Mouse (Mus musculus): ENCODE results near the gene Akt3. TPM values are rescaled to one million over a fixed set of nuclear protein-coding genes. Genes with fewer than 3 reads are reported as not detected.

The Akt3 gene
- polyA plus RNA-seq, 1 experiment from 2014 or later: 0.37 TPM

DNA sequence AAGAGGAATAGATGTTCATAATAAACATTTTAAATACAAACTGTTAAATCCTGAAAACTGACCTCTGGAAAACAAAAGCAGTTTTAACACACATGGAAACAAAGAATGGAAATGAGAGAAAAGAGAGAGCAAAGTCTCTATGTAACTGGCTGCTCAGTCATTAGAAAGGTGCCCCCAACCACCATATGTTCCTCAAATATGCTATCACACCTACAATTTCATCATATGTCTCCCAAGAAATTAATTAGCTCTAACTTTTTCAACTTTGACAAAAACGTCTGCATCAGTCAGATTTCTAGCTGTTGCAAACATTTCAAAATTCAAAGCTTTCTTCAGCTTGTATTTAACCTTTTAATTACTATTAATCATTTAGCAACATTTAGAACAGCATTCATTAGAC, 59.0 kb downstream of the Akt3 start:
- Histone ChIP-seq H3K27me3 (ENCODE audit: control insufficient read depth, insufficient read depth, low read depth, low read length) (no peaks in the 10 kb centered on the region), H3K9ac (ENCODE audit: low read depth, low read length) (no peak overlapping the region), H3K4me3 (ENCODE audit: low read depth, low read length) (no peak overlapping the region), H3K9me3 (replicated peaks; ENCODE audit: control insufficient read depth, low read length) (no peaks in the 10 kb centered on the region), H3K4me2 (ENCODE audit: low read depth, low read length) (no peak overlapping the region), H3K36me3 (ENCODE audit: control insufficient read depth, insufficient read depth) (no peaks in the 10 kb centered on the region), H3K4me1 (ENCODE audit: control insufficient read depth, low read depth, low read length) (no peaks in the 10 kb centered on the region), H3K27ac (ENCODE audit: low read length) (no peak overlapping the region)
- no peak for ATAC-seq (ENCODE audit: low read depth)
- 33% methylated on average over 1 of the region's 1 CpGs for WGBS (ENCODE audit: insufficient replicate concordance)

DNA sequence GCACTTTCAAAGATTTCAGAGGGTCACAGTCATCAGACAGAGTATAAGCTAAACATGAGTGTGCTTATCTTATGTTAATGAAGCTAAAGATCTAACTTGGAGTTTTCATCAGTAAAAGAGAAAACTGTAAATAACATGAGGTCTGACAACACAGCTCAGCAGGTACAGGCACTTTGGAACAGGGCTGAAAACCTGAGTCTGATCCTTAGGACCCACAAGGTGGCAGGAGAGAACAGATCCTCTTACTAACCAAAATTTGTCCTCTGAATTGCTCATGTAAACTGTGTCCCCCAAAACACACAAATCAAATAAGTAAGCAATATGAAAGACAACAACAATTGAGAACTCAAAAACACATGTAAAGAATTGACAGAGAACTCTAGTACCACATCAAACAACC, 62.8 kb downstream of the Akt3 start:
- Histone ChIP-seq H3K4me3 (ENCODE audit: low read depth, low read length) (no peak overlapping the region), H3K4me2 (ENCODE audit: low read depth, low read length) (no peak overlapping the region), H3K9ac (ENCODE audit: low read depth, low read length) (no peak overlapping the region), H3K4me1 (ENCODE audit: control insufficient read depth, low read depth, low read length) (no peaks in the 10 kb centered on the region), H3K36me3 (ENCODE audit: control insufficient read depth, insufficient read depth) (no peaks in the 10 kb centered on the region), H3K27me3 (ENCODE audit: control insufficient read depth, insufficient read depth, low read depth, low read length) (no peaks in the 10 kb centered on the region), H3K27ac (ENCODE audit: low read length) (no peak overlapping the region), H3K9me3 (replicated peaks; ENCODE audit: control insufficient read depth, low read length) (no peaks in the 10 kb centered on the region)
- no peak for ATAC-seq (ENCODE audit: low read depth)

GRCm38 (mm10) chr1:177194324-177194723, 63.7 kb downstream of the Akt3 start:
- no peaks in the 10 kb centered on the region for H3K36me3 ChIP-seq (ENCODE audit: control insufficient read depth, insufficient read depth)
- H3K4me2 ChIP-seq (ENCODE audit: low read depth, low read length): no peak overlapping the region
- H3K27me3 ChIP-seq (ENCODE audit: control insufficient read depth, insufficient read depth, low read depth, low read length): no peaks in the 10 kb centered on the region
- ATAC-seq (ENCODE audit: low read depth): no peak
- no peak overlapping the region for H3K4me3 ChIP-seq (ENCODE audit: low read depth, low read length)
- H3K9ac ChIP-seq (ENCODE audit: low read depth, low read length): no peak overlapping the region
- H3K9me3 ChIP-seq (replicated peaks; ENCODE audit: control insufficient read depth, low read length): no peaks in the 10 kb centered on the region
- 24% methylated on average over 1 of the region's 1 CpGs for WGBS (ENCODE audit: insufficient replicate concordance)
- no peak overlapping the region for H3K27ac ChIP-seq (ENCODE audit: low read length)
- H3K4me1 ChIP-seq (ENCODE audit: control insufficient read depth, low read depth, low read length): no peaks in the 10 kb centered on the region

DNA sequence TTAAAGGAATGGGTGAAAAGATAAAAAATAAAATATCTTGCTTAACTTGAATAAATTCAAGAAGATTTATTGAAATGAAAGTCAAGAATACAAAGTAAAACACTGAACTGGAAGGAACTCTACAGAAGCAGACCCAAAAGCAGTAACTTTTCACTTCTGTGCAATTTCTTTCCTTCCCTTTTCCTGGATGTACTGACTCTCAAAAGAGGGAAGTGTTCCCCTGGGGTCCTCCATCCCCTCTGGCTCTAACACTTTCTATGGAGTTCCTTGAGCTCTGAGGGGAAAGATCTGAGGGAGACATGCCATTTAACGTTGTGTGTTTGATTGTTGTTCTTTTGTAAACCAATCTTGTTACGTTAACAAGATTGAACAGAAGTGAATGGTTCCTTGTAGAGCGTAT, 66.4 kb downstream of the Akt3 start:
- no peak for ATAC-seq (ENCODE audit: low read depth)
- Histone ChIP-seq H3K27ac (ENCODE audit: low read length) (no peak overlapping the region), H3K4me2 (ENCODE audit: low read depth, low read length) (no peak overlapping the region), H3K27me3 (ENCODE audit: control insufficient read depth, insufficient read depth, low read depth, low read length) (no peaks in the 10 kb centered on the region), H3K4me3 (ENCODE audit: low read depth, low read length) (no peak overlapping the region), H3K4me1 (ENCODE audit: control insufficient read depth, low read depth, low read length) (no peaks in the 10 kb centered on the region), H3K36me3 (ENCODE audit: control insufficient read depth, insufficient read depth) (no peaks in the 10 kb centered on the region), H3K9ac (ENCODE audit: low read depth, low read length) (no peak overlapping the region), H3K9me3 (replicated peaks; ENCODE audit: control insufficient read depth, low read length) (no peaks in the 10 kb centered on the region)
- 73% methylated on average over 3 of the region's 3 CpGs for WGBS (ENCODE audit: insufficient replicate concordance)

- WGBS (ENCODE audit: insufficient replicate concordance): 60% methylated on average over 1 of the region's 1 CpGs
Measured at GRCm38 (mm10) chr1:177190358-177190757, 67.6 kb downstream of the Akt3 start.

DNA sequence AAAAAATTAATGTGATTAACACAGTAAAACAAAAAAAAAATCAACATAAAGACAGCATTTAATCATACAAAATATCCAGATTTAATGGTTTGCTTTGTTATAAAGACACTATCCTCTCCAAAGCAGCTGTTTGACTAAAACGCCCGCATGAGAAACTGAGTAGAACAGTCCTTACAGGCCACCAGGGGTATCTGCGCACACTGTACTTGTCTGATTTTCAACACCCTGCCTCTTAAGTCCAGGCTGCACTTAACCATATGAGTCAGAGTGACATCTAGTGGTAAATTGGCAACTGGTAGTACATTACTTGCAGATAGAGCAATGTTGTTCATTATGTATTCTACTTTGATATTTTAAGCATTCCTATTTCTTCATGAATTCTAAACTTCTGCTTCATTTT, 69.3 kb downstream of the Akt3 start:
- WGBS (ENCODE audit: insufficient replicate concordance): 19% methylated on average over 3 of the region's 3 CpGs
- no peaks in the 10 kb centered on the region for H3K9me3 ChIP-seq (replicated peaks; ENCODE audit: control insufficient read depth, low read length)
- no peaks in the 10 kb centered on the region for H3K36me3 ChIP-seq (ENCODE audit: control insufficient read depth, insufficient read depth)
- H3K9ac ChIP-seq (ENCODE audit: low read depth, low read length): no peak overlapping the region
- H3K4me2 ChIP-seq (ENCODE audit: low read depth, low read length): no peak overlapping the region
- ATAC-seq (ENCODE audit: low read depth): no peak
- H3K27ac ChIP-seq (ENCODE audit: low read length): no peak overlapping the region
- H3K4me1 ChIP-seq (ENCODE audit: control insufficient read depth, low read depth, low read length): no peaks in the 10 kb centered on the region
- H3K27me3 ChIP-seq (ENCODE audit: control insufficient read depth, insufficient read depth, low read depth, low read length): no peaks in the 10 kb centered on the region
- no peak overlapping the region for H3K4me3 ChIP-seq (ENCODE audit: low read depth, low read length)

More at GRCm38 (mm10) chr1:177190358-177190757, 67.6 kb downstream of the Akt3 start:
- Histone ChIP-seq H3K4me1 (ENCODE audit: control insufficient read depth, low read depth, low read length) (no peaks in the 10 kb centered on the region), H3K36me3 (ENCODE audit: control insufficient read depth, insufficient read depth) (no peaks in the 10 kb centered on the region), H3K27me3 (ENCODE audit: control insufficient read depth, insufficient read depth, low read depth, low read length) (no peaks in the 10 kb centered on the region), H3K9me3 (replicated peaks; ENCODE audit: control insufficient read depth, low read length) (no peaks in the 10 kb centered on the region), H3K27ac (ENCODE audit: low read length) (no peak overlapping the region), H3K4me3 (ENCODE audit: low read depth, low read length) (no peak overlapping the region), H3K9ac (ENCODE audit: low read depth, low read length) (no peak overlapping the region), H3K4me2 (ENCODE audit: low read depth, low read length) (no peak overlapping the region)
- no peak for ATAC-seq (ENCODE audit: low read depth)

GRCm38 (mm10) chr1:177186751-177187150, 71.3 kb downstream of the Akt3 start:
- ATAC-seq (ENCODE audit: low read depth): no peak
- Histone ChIP-seq H3K36me3 (ENCODE audit: control insufficient read depth, insufficient read depth) (no peaks in the 10 kb centered on the region), H3K27me3 (ENCODE audit: control insufficient read depth, insufficient read depth, low read depth, low read length) (no peaks in the 10 kb centered on the region), H3K27ac (ENCODE audit: low read length) (no peak overlapping the region), H3K4me2 (ENCODE audit: low read depth, low read length) (no peak overlapping the region), H3K9me3 (replicated peaks; ENCODE audit: control insufficient read depth, low read length) (no peaks in the 10 kb centered on the region), H3K9ac (ENCODE audit: low read depth, low read length) (no peak overlapping the region), H3K4me1 (ENCODE audit: control insufficient read depth, low read depth, low read length) (no peaks in the 10 kb centered on the region), H3K4me3 (ENCODE audit: low read depth, low read length) (no peak overlapping the region)
- WGBS (ENCODE audit: insufficient replicate concordance): 63% methylated on average over 2 of the region's 2 CpGs

DNA sequence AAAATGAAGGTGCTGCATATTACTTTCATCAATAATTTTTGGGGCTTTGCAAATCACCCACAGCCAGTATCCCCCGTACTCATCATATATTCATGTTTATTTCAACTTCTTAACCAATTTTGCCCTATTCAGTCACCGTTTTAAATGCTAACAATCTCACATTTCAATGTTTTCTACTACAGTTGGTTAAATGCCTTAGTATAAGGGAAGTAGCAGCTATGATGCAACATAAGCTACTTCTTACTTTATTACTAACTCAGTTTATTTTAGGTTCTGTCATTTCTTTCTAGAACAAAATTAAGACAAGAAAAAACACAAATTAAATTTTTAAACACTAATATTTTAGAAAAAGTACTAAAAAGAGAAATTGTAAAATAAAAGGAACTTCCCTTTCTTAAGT, 78.4 kb downstream of the Akt3 start:
- 60% methylated on average over 2 of the region's 2 CpGs for WGBS (ENCODE audit: insufficient replicate concordance)
- no peaks in the 10 kb centered on the region for H3K9me3 ChIP-seq (replicated peaks; ENCODE audit: control insufficient read depth, low read length)
- no peak overlapping the region for H3K9ac ChIP-seq (ENCODE audit: low read depth, low read length)
- H3K36me3 ChIP-seq (ENCODE audit: control insufficient read depth, insufficient read depth): no peaks in the 10 kb centered on the region
- no peaks in the 10 kb centered on the region for H3K27me3 ChIP-seq (ENCODE audit: control insufficient read depth, insufficient read depth, low read depth, low read length)
- no peak overlapping the region for H3K4me3 ChIP-seq (ENCODE audit: low read depth, low read length)
- no peak for ATAC-seq (ENCODE audit: low read depth)
- no peak overlapping the region for H3K27ac ChIP-seq (ENCODE audit: low read length)
- no peak overlapping the region for H3K4me2 ChIP-seq (ENCODE audit: low read depth, low read length)
- no peaks in the 10 kb centered on the region for H3K4me1 ChIP-seq (ENCODE audit: control insufficient read depth, low read depth, low read length)

DNA sequence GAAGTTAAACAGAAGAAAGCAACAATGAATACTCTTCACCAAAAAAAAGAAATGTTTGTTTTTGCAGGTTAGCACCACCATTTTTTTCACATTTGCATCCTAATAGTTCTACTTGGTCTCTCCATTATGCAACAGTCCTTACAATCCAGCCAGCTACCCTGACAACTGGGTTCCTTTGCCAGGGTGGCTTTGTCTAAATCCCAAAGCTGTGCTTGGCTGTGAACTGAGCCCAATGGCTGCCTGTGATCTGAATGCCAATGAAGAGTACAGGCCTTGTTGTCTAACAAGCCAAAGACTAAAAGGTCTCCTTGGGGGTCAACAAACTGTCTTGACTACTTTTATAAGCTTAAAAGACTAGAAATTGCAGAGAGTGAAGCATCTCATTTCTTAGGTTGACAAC, 82.6 kb downstream of the Akt3 start:
- Histone ChIP-seq H3K9ac (ENCODE audit: low read depth, low read length) (no peak overlapping the region), H3K36me3 (ENCODE audit: control insufficient read depth, insufficient read depth) (no peaks in the 10 kb centered on the region), H3K4me1 (ENCODE audit: control insufficient read depth, low read depth, low read length) (no peaks in the 10 kb centered on the region), H3K27me3 (ENCODE audit: control insufficient read depth, insufficient read depth, low read depth, low read length) (no peaks in the 10 kb centered on the region), H3K4me3 (ENCODE audit: low read depth, low read length) (no peak overlapping the region), H3K4me2 (ENCODE audit: low read depth, low read length) (no peak overlapping the region), H3K9me3 (replicated peaks; ENCODE audit: control insufficient read depth, low read length) (no peaks in the 10 kb centered on the region), H3K27ac (ENCODE audit: low read length) (no peak overlapping the region)
- ATAC-seq (ENCODE audit: low read depth): no peak

DNA sequence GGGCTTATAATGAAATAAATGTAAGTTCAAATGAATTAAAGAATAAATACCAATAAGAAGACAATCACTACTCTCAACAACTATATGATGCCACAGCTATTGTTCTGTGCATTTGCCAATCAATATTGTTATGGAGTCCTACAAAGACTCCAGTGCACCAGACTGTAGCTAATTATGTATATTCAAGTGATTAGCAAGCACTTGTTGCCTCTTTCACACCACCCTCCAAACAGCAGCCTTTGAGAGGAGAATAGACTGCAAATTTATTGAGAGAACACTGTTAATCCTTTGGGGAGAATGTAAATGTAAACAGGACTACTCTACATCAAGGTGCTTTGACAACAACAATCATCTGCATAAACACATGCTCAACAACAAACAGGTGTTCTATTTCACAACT, 86.7 kb downstream of the Akt3 start:
- no peak overlapping the region for H3K27ac ChIP-seq (ENCODE audit: low read length)
- H3K9ac ChIP-seq (ENCODE audit: low read depth, low read length): no peak overlapping the region
- no peaks in the 10 kb centered on the region for H3K4me1 ChIP-seq (ENCODE audit: control insufficient read depth, low read depth, low read length)
- ATAC-seq (ENCODE audit: low read depth): no peak
- no peak overlapping the region for H3K4me2 ChIP-seq (ENCODE audit: low read depth, low read length)
- H3K4me3 ChIP-seq (ENCODE audit: low read depth, low read length): no peak overlapping the region
- H3K36me3 ChIP-seq (ENCODE audit: control insufficient read depth, insufficient read depth): no peaks in the 10 kb centered on the region
- no peaks in the 10 kb centered on the region for H3K27me3 ChIP-seq (ENCODE audit: control insufficient read depth, insufficient read depth, low read depth, low read length)
- no peaks in the 10 kb centered on the region for H3K9me3 ChIP-seq (replicated peaks; ENCODE audit: control insufficient read depth, low read length)
